Mouse (Mus musculus) limb, embryonic 13.5 days (tissue): ENCODE measurements around the gene Pfas. TPM values are rescaled to one million over a fixed set of nuclear protein-coding genes. Genes with fewer than 3 reads are reported as not detected.
"Not testable (repeated sequence)": the region's sequence is repeated elsewhere in the genome, so short reads cannot be mapped to it uniquely, and the experiment has no call there.

Experiments used
- ATAC-seq: fragments of 200-750 bp; cut with Nextera tagmentation; 2 replicates; pipeline ENCODE4 v1.8.0; 2017; ENCODE audit warnings: low read depth, moderate number of reproducible peaks, moderate TSS enrichment; ENCODE audit not compliant: low FRiP score
- H3K27ac ChIP-seq: fragments of 300-500 bp; sonication (generic); 2 replicates; pipeline ENCODE4 v1.5.1; 2015; ENCODE audit warnings: inconsistent platforms, mild to moderate bottlenecking, moderate library complexity
- H3K27me3 ChIP-seq: fragments of 300-500 bp; sonication (generic); 2 replicates; pipeline ENCODE4 v1.6.1; 2015; ENCODE audit warnings: mild to moderate bottlenecking, inconsistent platforms
- H3K36me3 ChIP-seq: fragments of 300-500 bp; sonication (generic); 2 replicates; pipeline ENCODE4 v1.6.1; 2015; ENCODE audit warnings: inconsistent platforms, mild to moderate bottlenecking, moderate library complexity
- H3K4me1 ChIP-seq: fragments of 300-500 bp; sonication (generic); 2 replicates; pipeline ENCODE4 v1.6.1; 2015; ENCODE audit warnings: inconsistent platforms
- H3K4me2 ChIP-seq: fragments of 300-500 bp; sonication (generic); replicated peaks from 2 replicates; pipeline ENCODE4 v1.6.1; 2015; ENCODE audit warnings: inconsistent platforms, mild to moderate bottlenecking, moderate library complexity
- H3K4me3 ChIP-seq: fragments of 300-500 bp; sonication (generic); 2 replicates; pipeline ENCODE4 v1.5.1; 2015; ENCODE audit warnings: moderate library complexity, mild to moderate bottlenecking, inconsistent platforms
- H3K9ac ChIP-seq: fragments of 300-500 bp; sonication (generic); 2 replicates; pipeline ENCODE4 v1.6.1; 2015; ENCODE audit warnings: mild to moderate bottlenecking, inconsistent platforms
- H3K9me3 ChIP-seq: fragments of 300-500 bp; sonication (generic); 2 replicates; pipeline ENCODE4 v1.6.1; 2016; ENCODE audit warnings: inconsistent platforms
- WGBS: fragments of 180-500 bp; shearing (Covaris S2); methylation state at CpG from one replicate; pipeline ENCODE4 v1.1.7; 2015; 5-methylcytosine and 5-hydroxymethylcytosine counted together
- microRNA-seq: library from miRNA; unstranded; fragments of <30 nt; microRNA quantifications from one replicate; pipeline ENCODE4, GENCODE M21; 2016
- polyA plus RNA-seq: library from polyadenylated mRNA; unstranded; fragments of >200 nt; fragmentation: Nextera tagmentation; extraction: Ambion mirVana; gene quantifications from 2 replicates; pipeline ENCODE4 v1.2.1, GENCODE M21; 2015

The Pfas gene
- polyA plus RNA-seq, 1 experiment from 2014 or later: 39.6 TPM

- no peak for ATAC-seq
- WGBS: 7% methylated on average over 12 of the region's 12 CpGs
- Histone ChIP-seq H3K36me3 (no peaks in the 10 kb centered on the region), H3K9me3 (no peaks in the 10 kb centered on the region), H3K27ac (no peak overlapping the region), H3K4me1 (peaks cover 9% of the 10 kb centered on the region; the same call in 1 of the 2 replicates), H3K4me2 (peak overlapping the region; percentile 47), H3K27me3 (peaks cover 44% of the 10 kb centered on the region), H3K9ac (peak overlapping the region; percentile 40; the same call in 1 of the 2 replicates), H3K4me3 (peak overlapping the region; percentile 10)
Observed at GRCm38 (mm10) chr11:68947542-68947993, 60.7 kb downstream of the Pfas start.

- H3K4me2 ChIP-seq: peak overlapping the region; percentile 47
- no peak overlapping the region; the same call in 1 of the 2 replicates for H3K9ac ChIP-seq
- ATAC-seq: no peak
- WGBS: 10% methylated on average over 14 of the region's 16 CpGs
- no peaks in the 10 kb centered on the region for H3K9me3 ChIP-seq
- H3K36me3 ChIP-seq: no peaks in the 10 kb centered on the region
- peaks cover 40% of the 10 kb centered on the region for H3K27me3 ChIP-seq
- H3K4me1 ChIP-seq: peaks cover 9% of the 10 kb centered on the region; the same call in 1 of the 2 replicates
- H3K4me3 ChIP-seq: peak overlapping the region; percentile 15; the same call in 1 of the 2 replicates
- H3K27ac ChIP-seq: no peak overlapping the region
Observed at GRCm38 (mm10) chr11:68946806-68947440, 61.3 kb downstream of the Pfas start.

- peaks cover 31% of the 10 kb centered on the region for H3K27me3 ChIP-seq
- ATAC-seq: no peak
- no peak overlapping the region for H3K27ac ChIP-seq
- 82% methylated on average over 4 of the region's 4 CpGs for WGBS
- no peak overlapping the region for H3K9ac ChIP-seq
- H3K36me3 ChIP-seq: no peaks in the 10 kb centered on the region
- H3K4me1 ChIP-seq: peaks cover 9% of the 10 kb centered on the region; the same call in 1 of the 2 replicates
- H3K4me3 ChIP-seq: no peak overlapping the region
- no peaks in the 10 kb centered on the region for H3K9me3 ChIP-seq
- no peak overlapping the region for H3K4me2 ChIP-seq
Observed at GRCm38 (mm10) chr11:68946001-68946400, 62.3 kb downstream of the Pfas start.

GRCm38 (mm10) chr11:68945245-68945644 is 63.0 kb downstream of the Pfas start:
- no peak overlapping the region for H3K4me3 ChIP-seq
- H3K9me3 ChIP-seq: no peaks in the 10 kb centered on the region
- H3K27ac ChIP-seq: no peak overlapping the region
- no peak for ATAC-seq
- WGBS: 80% methylated on average over 2 of the region's 2 CpGs
- H3K9ac ChIP-seq: no peak overlapping the region
- H3K27me3 ChIP-seq: peaks cover 28% of the 10 kb centered on the region
- H3K4me2 ChIP-seq: no peak overlapping the region
- H3K4me1 ChIP-seq: peaks cover 13% of the 10 kb centered on the region
- H3K36me3 ChIP-seq: no peaks in the 10 kb centered on the region

- H3K27me3 ChIP-seq: peaks cover 19% of the 10 kb centered on the region
- no peak for ATAC-seq
Observed at GRCm38 (mm10) chr11:68942731-68943130, 65.5 kb downstream of the Pfas start.

GRCm38 (mm10) chr11:68940516-68940915 is 67.7 kb downstream of the Pfas start:
- Histone ChIP-seq H3K27me3 (no peaks in the 10 kb centered on the region), H3K4me2 (peak overlapping the region; percentile 69), H3K9me3 (no peaks in the 10 kb centered on the region), H3K27ac (no peak overlapping the region), H3K4me3 (peak overlapping the region; percentile 52), H3K4me1 (peaks cover 6% of the 10 kb centered on the region), H3K9ac (peak overlapping the region; percentile 70), H3K36me3 (no peaks in the 10 kb centered on the region)
- ATAC-seq: no peak
- 52% methylated on average over 4 of the region's 4 CpGs for WGBS

More at GRCm38 (mm10) chr11:68942731-68943130, 65.5 kb downstream of the Pfas start:
- Histone ChIP-seq H3K4me2 (no peak overlapping the region), H3K9me3 (no peaks in the 10 kb centered on the region), H3K9ac (no peak overlapping the region), H3K27ac (no peak overlapping the region), H3K36me3 (no peaks in the 10 kb centered on the region), H3K4me1 (peaks cover 15% of the 10 kb centered on the region), H3K4me3 (no peak overlapping the region)
- WGBS: 88% methylated on average over 8 of the region's 8 CpGs

- Histone ChIP-seq H3K4me1 (peaks cover 6% of the 10 kb centered on the region), H3K9me3 (no peaks in the 10 kb centered on the region), H3K36me3 (no peaks in the 10 kb centered on the region), H3K4me2 (peak overlapping the region; percentile 69), H3K9ac (peak overlapping the region; percentile 70), H3K27ac (peak overlapping the region; percentile 6; the same call in 1 of the 2 replicates), H3K27me3 (no peaks in the 10 kb centered on the region), H3K4me3 (peak overlapping the region; percentile 52)
- ATAC-seq: peak; percentile 100
- WGBS: 3% methylated on average over 16 of the region's 16 CpGs
Observed at GRCm38 (mm10) chr11:68939451-68940304, 68.6 kb downstream of the Pfas start.

- H3K36me3 ChIP-seq, H3K9me3 ChIP-seq, H3K27ac ChIP-seq, ATAC-seq, H3K4me1 ChIP-seq, H3K9ac ChIP-seq, H3K27me3 ChIP-seq, H3K4me2 ChIP-seq, H3K4me3 ChIP-seq: not testable (repeated sequence)
- 92% methylated on average over 4 of the region's 4 CpGs for WGBS
Observed at GRCm38 (mm10) chr11:68936951-68937350, 71.3 kb downstream of the Pfas start.

Small RNA genes within 50 kb of the gene (microRNA-seq; reads per million reads assigned to microRNA genes)
- gene Mir3062: 6.1 reads per million, percentile 20 among the genes with 10 or more reads in this experiment

Other genes starting within 250 kb of the Pfas start
- gene Ndel1, start 136.6 kb downstream of the Pfas start, polyA plus RNA-seq: 98.8 and 102 TPM in 2 replicates
- 0.15 and 0.23 TPM in 2 replicates for gene Rnf222, start 119.9 kb downstream of the Pfas start, polyA plus RNA-seq
- 996 and 1,041 TPM in 2 replicates for gene Rpl26, start 106.9 kb downstream of the Pfas start, polyA plus RNA-seq
- not detected in 2 replicates for gene Odf4, start 81.4 kb downstream of the Pfas start, polyA plus RNA-seq
- gene Arhgef15, start 51.0 kb downstream of the Pfas start, polyA plus RNA-seq: 6.3 and 7.2 TPM in 2 replicates
- 2.4 and 3.0 TPM in 2 replicates for gene Slc25a35, start 40.3 kb downstream of the Pfas start, polyA plus RNA-seq
- gene Rangrf, start 33.3 kb downstream of the Pfas start, polyA plus RNA-seq: 54.5 and 58.1 TPM in 2 replicates
- 55.5 and 60.4 TPM in 2 replicates for gene Ctc1, start 7.5 kb upstream of the Pfas start, polyA plus RNA-seq
- gene Aurkb, start 37.2 kb upstream of the Pfas start, polyA plus RNA-seq: 140 and 141 TPM in 2 replicates
- 9.5 and 9.6 TPM in 2 replicates for gene Borcs6, start 51.3 kb upstream of the Pfas start, polyA plus RNA-seq
- 46.4 and 52.0 TPM in 2 replicates for gene Tmem107, start 62.3 kb upstream of the Pfas start, polyA plus RNA-seq
- gene Vamp2, start 80.0 kb upstream of the Pfas start, polyA plus RNA-seq: 82.8 and 88.6 TPM in 2 replicates
- gene Per1, start 86.8 kb upstream of the Pfas start, polyA plus RNA-seq: 9.3 and 12.0 TPM in 2 replicates
- gene Hes7, start 111.9 kb upstream of the Pfas start, polyA plus RNA-seq: 0.74 and 1.2 TPM in 2 replicates
- 0.52 and 0.55 TPM in 2 replicates for gene 9130213A22Rik, start 114.1 kb upstream of the Pfas start, polyA plus RNA-seq
- 1.6 TPM in 2 replicates for gene Aloxe3, start 117.4 kb upstream of the Pfas start, polyA plus RNA-seq
- 0.22 and 0.25 TPM in 2 replicates for gene Alox12b, start 148.5 kb upstream of the Pfas start, polyA plus RNA-seq
- 0.08 and 0.09 TPM in 2 replicates for gene Alox8, start 189.4 kb upstream of the Pfas start, polyA plus RNA-seq
- 0.09 and 0.25 TPM in 2 replicates for gene Gucy2e, start 228.6 kb upstream of the Pfas start, polyA plus RNA-seq